Mouse (Mus musculus): Measurements from ENCODE around the gene Myo1c. TPM values are rescaled to one million over a fixed set of nuclear protein-coding genes. Genes with fewer than 3 reads are reported as not detected.

Myo1c gene
- total RNA-seq, 2 experiments from 2014 or later = 9.0 to 12.2 TPM

DNA sequence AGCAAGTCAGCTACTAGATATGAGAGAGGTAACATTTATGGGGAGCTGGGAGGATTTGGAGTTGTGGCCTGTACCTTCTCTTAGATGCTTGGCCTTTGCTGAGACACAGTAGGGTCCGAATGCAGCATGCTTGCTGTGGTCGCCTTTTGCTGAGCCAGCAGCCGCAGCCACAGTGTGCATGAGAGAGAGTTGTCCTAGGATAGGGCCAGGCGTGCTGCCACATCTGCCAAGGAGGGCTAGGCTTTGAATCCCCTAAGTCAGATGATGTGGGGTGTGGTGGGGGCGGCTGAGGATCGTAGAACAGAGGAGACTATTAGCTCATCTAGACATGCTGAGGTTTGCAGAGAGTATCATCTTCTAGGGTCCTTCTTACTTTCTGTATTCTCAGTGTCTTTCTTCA, 52.5 kb downstream of the Myo1c start:
- ATAC-seq (replicated peaks; ENCODE audit: poor library complexity) = no peak

DNA sequence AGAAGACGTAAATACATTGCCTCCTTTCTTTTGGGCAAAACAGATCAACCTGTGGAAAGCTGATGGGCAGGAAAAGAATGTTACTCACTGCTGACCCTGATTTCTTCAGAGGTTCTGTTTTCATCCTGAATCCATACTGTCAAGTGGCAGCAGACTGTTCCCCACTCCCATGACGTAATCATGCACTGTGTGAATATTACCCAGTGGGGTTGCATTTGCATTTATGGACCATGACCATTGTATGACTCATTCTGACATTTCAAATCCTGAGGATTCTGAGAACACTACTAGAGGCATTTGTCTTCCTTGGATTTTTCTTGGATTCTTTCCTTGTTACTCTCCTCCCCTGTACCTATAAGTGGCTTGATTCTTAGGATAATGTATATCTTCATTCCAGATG, 53.4 kb downstream of the Myo1c start:
- ATAC-seq (replicated peaks; ENCODE audit: poor library complexity) = no peak

DNA sequence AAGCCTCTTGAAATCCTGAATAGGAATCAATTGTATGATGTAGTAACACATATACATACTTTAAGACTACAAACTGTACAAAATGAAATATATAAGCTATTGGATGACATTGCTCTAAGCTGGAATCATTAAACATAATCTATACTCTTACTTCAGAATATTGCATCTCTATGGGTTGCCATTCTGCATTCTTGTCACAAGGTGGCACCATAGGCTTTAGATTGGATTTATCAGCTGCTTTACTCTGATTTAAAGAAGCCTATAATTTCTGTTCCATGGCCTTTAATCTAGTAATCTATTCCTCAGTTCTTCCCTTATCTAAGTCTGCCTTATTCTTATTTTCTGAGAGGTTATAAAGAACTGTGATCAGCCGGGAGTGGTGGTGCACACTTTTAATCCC, 63.6 kb downstream of the Myo1c start:
- ATAC-seq (replicated peaks; ENCODE audit: poor library complexity) = peak; percentile 60; the same call in 1 of the 2 replicates

DNA sequence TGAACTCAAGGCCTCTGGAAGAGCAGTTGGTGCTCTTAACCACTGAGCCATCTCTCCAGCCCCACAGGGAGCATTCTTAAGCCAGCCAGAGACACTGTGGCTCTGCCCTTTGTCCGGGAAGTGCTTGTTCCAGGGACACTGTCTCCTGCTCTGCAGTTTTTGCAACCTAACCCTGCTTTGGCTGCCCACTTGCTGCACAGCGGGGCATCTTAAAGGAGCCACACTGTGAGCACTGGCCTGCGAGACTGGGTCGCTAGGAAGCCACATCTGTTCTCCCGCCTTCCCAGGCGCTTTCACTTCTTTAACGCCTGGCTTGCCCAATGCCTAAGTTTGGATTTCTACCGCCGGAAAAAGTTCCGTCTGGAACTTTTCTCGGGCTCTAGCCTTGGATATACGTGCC, 65.3 kb downstream of the Myo1c start:
- no peak for ATAC-seq (replicated peaks; ENCODE audit: poor library complexity)

DNA sequence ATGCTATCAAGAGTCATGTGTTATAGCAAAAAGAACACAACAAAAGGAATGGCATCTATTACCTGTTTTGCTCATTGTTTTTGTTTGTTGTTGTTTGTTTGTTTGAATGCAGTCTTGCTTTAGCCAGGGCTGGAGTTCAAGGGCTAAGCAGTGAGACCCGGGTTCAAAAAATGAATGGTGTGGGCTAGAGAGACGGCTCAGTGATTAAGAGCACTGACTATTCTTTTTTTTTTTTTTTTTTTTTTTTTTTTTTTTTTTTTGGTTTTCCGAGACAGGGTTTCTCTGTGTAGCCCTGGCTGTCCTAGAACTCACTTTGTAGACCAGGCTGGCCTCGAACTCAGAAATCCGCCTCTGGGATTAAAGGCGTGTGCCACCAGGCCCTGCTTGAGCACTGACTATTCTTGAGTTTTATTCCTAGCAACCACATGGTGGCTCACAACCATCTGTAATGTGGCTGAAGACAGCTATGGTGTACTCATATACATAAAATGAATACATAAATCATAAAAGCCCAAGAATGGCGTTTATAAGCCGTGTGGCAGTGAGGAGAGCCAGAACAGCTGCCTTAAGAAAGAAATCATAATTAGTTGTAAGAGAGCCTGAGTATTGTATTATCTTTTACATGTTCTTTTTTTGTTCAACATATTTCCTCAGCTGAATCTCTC, 66.5 kb downstream of the Myo1c start:
- no peak for ATAC-seq (replicated peaks; ENCODE audit: poor library complexity)

DNA sequence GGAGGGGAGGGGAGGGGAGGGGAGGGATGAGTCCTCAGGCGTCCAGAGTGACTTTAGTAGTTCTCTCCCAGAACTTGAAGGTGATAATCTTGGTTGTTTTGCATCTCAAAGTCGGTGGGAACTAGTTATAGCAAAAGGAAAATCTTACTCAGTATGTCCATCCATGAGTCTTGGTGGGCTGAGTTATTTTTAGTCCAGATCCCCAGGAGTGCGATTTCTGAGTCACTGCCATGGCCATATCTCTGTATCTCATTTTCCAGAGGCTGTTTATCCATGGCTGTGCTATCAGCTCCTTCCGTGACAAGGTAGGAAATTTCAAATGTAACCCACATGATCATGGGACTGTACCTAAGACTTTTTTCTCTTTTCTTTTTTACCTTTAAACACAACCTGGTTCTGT, 72.0 kb downstream of the Myo1c start:
- ATAC-seq (replicated peaks; ENCODE audit: poor library complexity) = no peak

Other genes with a start within 250 kb of the Myo1c start
- gene Serpinf1, start 227.8 kb upstream of the Myo1c start, total RNA-seq (2015) = 99.9 and 117 TPM in 2 replicates
- gene Serpinf1, start 227.8 kb upstream of the Myo1c start, total RNA-seq (2017) = 70.7 and 92.3 TPM in 2 replicates
- 0.20 TPM in 1 of 2 replicates, not detected in the other for gene Serpinf2, start 210.9 kb upstream of the Myo1c start, total RNA-seq (2015)
- not detected in 2 replicates for gene Serpinf2, start 210.9 kb upstream of the Myo1c start, total RNA-seq (2017)
- 7.1 and 8.0 TPM in 2 replicates for gene Wdr81, start 195.8 kb upstream of the Myo1c start, total RNA-seq (2015)
- 5.7 and 8.0 TPM in 2 replicates for gene Wdr81, start 195.8 kb upstream of the Myo1c start, total RNA-seq (2017)
- 16.3 and 16.5 TPM in 2 replicates for gene Tlcd2, start 188.8 kb upstream of the Myo1c start, total RNA-seq (2015)
- gene Tlcd2, start 188.8 kb upstream of the Myo1c start, total RNA-seq (2017) = 17.9 and 28.3 TPM in 2 replicates
- gene Prpf8, start 163.7 kb upstream of the Myo1c start, total RNA-seq (2015) = 147 and 148 TPM in 2 replicates
- gene Prpf8, start 163.7 kb upstream of the Myo1c start, total RNA-seq (2017) = 93.5 and 107 TPM in 2 replicates
- 0.64 TPM in 1 of 2 replicates, not detected in the other for gene Rilp, start 140.4 kb upstream of the Myo1c start, total RNA-seq (2015)
- 0.24 TPM in 1 of 2 replicates, not detected in the other for gene Rilp, start 140.4 kb upstream of the Myo1c start, total RNA-seq (2017)
- gene Scarf1, start 137.0 kb upstream of the Myo1c start, total RNA-seq (2015) = 1.7 and 3.0 TPM in 2 replicates
- 2.4 and 3.7 TPM in 2 replicates for gene Scarf1, start 137.0 kb upstream of the Myo1c start, total RNA-seq (2017)
- gene Slc43a2, start 118.8 kb upstream of the Myo1c start, total RNA-seq (2015) = 8.6 and 12.2 TPM in 2 replicates
- 8.9 and 9.9 TPM in 2 replicates for gene Slc43a2, start 118.8 kb upstream of the Myo1c start, total RNA-seq (2017)
- gene Pitpna, start 62.4 kb upstream of the Myo1c start, total RNA-seq (2015) = 166 and 176 TPM in 2 replicates
- gene Pitpna, start 62.4 kb upstream of the Myo1c start, total RNA-seq (2017) = 70.3 and 82.4 TPM in 2 replicates
- gene Inpp5k, start 19.5 kb upstream of the Myo1c start, total RNA-seq (2015) = 38.1 and 43.0 TPM in 2 replicates
- 21.9 and 23.7 TPM in 2 replicates for gene Inpp5k, start 19.5 kb upstream of the Myo1c start, total RNA-seq (2017)
- gene Crk, start 28.8 kb downstream of the Myo1c start, total RNA-seq (2015) = 32.0 and 32.6 TPM in 2 replicates
- 28.4 and 40.0 TPM in 2 replicates for gene Crk, start 28.8 kb downstream of the Myo1c start, total RNA-seq (2017)
- 610 and 625 TPM in 2 replicates for gene Ywhae, start 82.4 kb downstream of the Myo1c start, total RNA-seq (2015)
- gene Ywhae, start 82.4 kb downstream of the Myo1c start, total RNA-seq (2017) = 325 and 442 TPM in 2 replicates
- not detected in 2 replicates for gene Doc2b, start 145.5 kb downstream of the Myo1c start, total RNA-seq (2015)
- gene Doc2b, start 145.5 kb downstream of the Myo1c start, total RNA-seq (2017) = not detected in 2 replicates